Mouse (Mus musculus) thymus, postnatal 0 days (tissue): ENCODE data around the gene Taf1b. TPM values are rescaled to one million over a fixed set of nuclear protein-coding genes. Genes with fewer than 3 reads are reported as not detected.

Experiments used
- DNase-seq: peaks from one replicate; pipeline ENCODE4 v3.0.0-alpha.2; 2015; ENCODE audit warnings: low spot score
- polyA plus RNA-seq: library from polyadenylated mRNA; unstranded; fragments of >200 nt; fragmentation: Nextera tagmentation; extraction: Ambion mirVana; gene quantifications from 2 replicates; pipeline ENCODE4 v1.2.1, GENCODE M21; 2015

The Taf1b gene
- polyA plus RNA-seq, 1 experiment from 2014 or later: 43.6 TPM

- DNase-seq: peak; percentile 72
These were observed 102.6 kb downstream of the Taf1b start for GRCm38 (mm10) chr12:24600806-24601205.

- DNase-seq: peak; percentile 60
These were observed 105.1 kb downstream of the Taf1b start for GRCm38 (mm10) chr12:24603266-24603665.

- DNase-seq: no peak
These were observed 108.0 kb downstream of the Taf1b start for GRCm38 (mm10) chr12:24606166-24606565.

Other genes with a start within 250 kb of the Taf1b start
- 1.5 TPM in 2 replicates for gene Grhl1, start 73.9 kb downstream of the Taf1b start, polyA plus RNA-seq
- gene Klf11, start 152.9 kb downstream of the Taf1b start, polyA plus RNA-seq: 2.8 and 5.2 TPM in 2 replicates
- 0.89 and 0.95 TPM in 2 replicates for gene Cys1, start 183.5 kb downstream of the Taf1b start, polyA plus RNA-seq
- gene Rrm2, start 209.9 kb downstream of the Taf1b start, polyA plus RNA-seq: 465 and 485 TPM in 2 replicates